Mouse (Mus musculus) left cerebral cortex, postnatal 36 days (tissue): ENCODE measurements around the gene Gm21988. TPM values are rescaled to one million over a fixed set of nuclear protein-coding genes. Genes with fewer than 3 reads are reported as not detected.

Experiments
- DNase-seq, 2 experiments: peaks; one replicate each; pipeline ENCODE4 v3.0.0; 2021 to 2022; ENCODE audit warnings: low spot score in 2 of 2, mixed read lengths in 1 of 2
- intact Hi-C: fragments of 180-260 bp; cut with DNase I; formaldehyde crosslinking; loops from one replicate; pipeline ENCODE4 v1.15.1; 2025
- microRNA-seq: library from miRNA; unstranded; fragments of <30 nt; microRNA quantifications from one replicate; pipeline ENCODE4 v1.2.0, GENCODE M21; 2022
- total RNA-seq, 2 experiments: library from RNA; stranded (reverse); gene quantifications; 2 replicates each; pipeline ENCODE4 v1.2.3; 2021

Gene Gm21988
- total RNA-seq, 2 experiments from 2014 or later = 5.3 to 6.4 TPM

- DNase-seq = no peak
- intact Hi-C loops = loop anchor here (2.0 kb wide), 1 partner anchor 125 kb away; no protein-coding TSS in a partner anchor
These were observed 39.5 kb downstream of the Gm21988 start for GRCm38 (mm10) chr11:70200036-70200608.

DNA sequence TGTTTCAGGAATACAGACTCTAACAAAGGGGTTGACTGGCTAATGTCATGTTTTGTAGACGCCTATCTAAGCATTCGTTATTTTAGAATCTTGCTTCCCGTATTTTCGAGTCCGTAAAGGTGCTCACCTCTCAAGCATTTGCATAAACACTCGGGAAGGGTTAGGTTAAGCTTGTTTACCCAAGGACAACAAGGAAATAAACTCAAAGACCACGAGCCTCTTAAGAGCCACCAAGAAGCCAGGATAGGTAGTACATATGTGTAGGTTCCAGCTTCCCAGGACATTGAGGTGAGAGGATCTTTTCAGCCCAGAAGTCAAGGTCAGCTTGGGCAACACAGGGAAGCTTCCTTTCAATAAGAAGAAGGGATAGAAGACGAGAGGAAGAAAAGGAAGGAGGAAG, 40.5 kb downstream of the Gm21988 start:
- DNase-seq = no peak
- intact Hi-C loops = no loop called here

- no peak for DNase-seq
- intact Hi-C loops = no loop called here
These were observed 41.3 kb downstream of the Gm21988 start for GRCm38 (mm10) chr11:70198332-70198731.

GRCm38 (mm10) chr11:70193354-70194285, 46.0 kb downstream of the Gm21988 start:
- DNase-seq = no peak

DNA sequence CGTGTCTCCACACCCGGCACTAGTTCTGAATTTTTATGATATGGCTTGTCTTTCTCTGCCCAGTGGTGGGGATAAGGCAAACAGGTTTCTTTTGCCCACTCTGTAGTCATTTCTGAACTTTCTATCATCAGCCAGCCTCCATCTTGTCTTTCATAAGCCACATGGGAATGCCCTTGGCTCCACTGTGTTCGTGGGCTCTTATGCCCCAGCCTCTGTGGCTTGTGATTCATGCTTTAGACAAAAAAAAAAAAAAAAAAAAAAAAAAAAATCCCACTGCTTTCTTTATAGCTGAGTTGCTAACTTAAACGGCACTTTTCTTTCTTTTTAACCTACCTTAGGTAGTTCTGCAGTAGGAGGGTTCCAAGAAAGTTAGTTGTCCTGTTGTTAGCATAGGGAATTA, 47.5 kb downstream of the Gm21988 start:
- intact Hi-C loops = no loop called here
- DNase-seq = no peak

More at GRCm38 (mm10) chr11:70193354-70194285, 46.0 kb downstream of the Gm21988 start:
- intact Hi-C loops = no loop called here

- no peak for DNase-seq
- intact Hi-C loops = no loop called here
These were observed 48.4 kb downstream of the Gm21988 start for GRCm38 (mm10) chr11:70191188-70191587.

DNA sequence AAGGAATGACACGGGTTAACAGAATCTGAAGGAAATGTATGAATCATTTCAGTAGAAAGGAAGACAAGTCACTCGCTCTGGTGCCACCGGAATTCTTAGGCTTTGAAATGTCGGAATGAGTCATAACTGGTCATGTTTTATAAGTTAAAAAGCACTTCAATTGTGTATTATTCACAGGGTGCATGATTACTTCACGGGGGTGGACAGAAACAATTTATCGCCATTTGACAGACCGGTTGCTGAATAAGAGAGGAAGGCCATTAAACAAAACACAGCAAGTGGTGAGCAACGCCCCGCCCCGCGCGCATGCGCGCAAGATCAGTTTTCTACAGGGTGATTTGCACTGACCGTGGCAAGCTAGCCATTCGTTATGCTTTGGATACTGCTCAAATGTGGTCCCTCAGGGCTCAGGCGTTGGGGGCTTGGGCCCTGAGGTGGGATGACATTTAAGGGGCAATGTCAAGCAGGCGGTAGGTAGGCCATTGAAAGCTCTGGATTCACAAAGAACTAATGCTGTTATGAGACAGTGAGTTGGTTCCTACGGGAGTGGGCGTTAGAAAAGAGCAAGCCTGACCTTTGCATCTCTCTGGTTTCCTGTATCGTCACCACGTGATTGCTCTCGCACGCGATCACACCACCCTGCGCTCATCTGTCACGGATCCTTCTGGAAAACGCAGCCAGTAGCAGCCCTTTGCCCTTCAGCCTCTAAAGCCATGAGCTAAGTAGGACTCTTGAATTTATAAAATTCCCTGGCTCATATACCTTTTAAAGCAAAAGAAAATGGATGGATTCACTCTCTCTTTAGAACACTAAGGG, 50.1 kb downstream of the Gm21988 start:
- intact Hi-C loops = no loop called here
- DNase-seq = no peak

Small RNA genes within 50 kb of the gene (microRNA-seq; reads per million reads assigned to microRNA genes)
- gene Mir195a (1,504 reads per million, percentile 82 among the genes with 10 or more reads in this experiment), gene Mir497 (not detected), gene Mir497b (not detected)

Other genes starting within 250 kb of the Gm21988 start
- 100 to 1,000 TPM; 199 to 219 TPM for gene Gabarap, start 248.7 kb downstream of the Gm21988 start, total RNA-seq
- gene Phf23, start 244.1 kb downstream of the Gm21988 start, total RNA-seq = 10 to 100 TPM; 41.3 to 46.1 TPM
- gene Dvl2, start 239.2 kb downstream of the Gm21988 start, total RNA-seq = 10 to 100 TPM; 25.4 to 36.0 TPM
- gene Acadvl, start 224.4 kb downstream of the Gm21988 start, total RNA-seq = 10 to 100 TPM; 54.3 to 58.5 TPM
- gene Dlg4, start 222.9 kb downstream of the Gm21988 start, total RNA-seq = 100 to 1,000 TPM; 867 to 894 TPM
- gene Asgr1, start 185.7 kb downstream of the Gm21988 start, total RNA-seq = 1 to 10 TPM in 1 of 2 experiments, under 1 TPM in 1; 0.99 to 1.1 TPM
- gene Asgr2, start 147.2 kb downstream of the Gm21988 start, total RNA-seq = not detected
- gene Mgl2, start 109.5 kb downstream of the Gm21988 start, total RNA-seq = 1 to 10 TPM in 1 of 2 experiments, under 1 TPM in 1; 0.72 to 1.4 TPM
- 1 to 10 TPM; 1.3 to 1.8 TPM for gene Clec10a, start 83.6 kb downstream of the Gm21988 start, total RNA-seq
- 10 to 100 TPM; 30.7 to 38.2 TPM for gene Slc16a11, start 27.1 kb downstream of the Gm21988 start, total RNA-seq
- 1 to 10 TPM; 7.2 to 8.1 TPM for gene Slc16a13, start 18.8 kb downstream of the Gm21988 start, total RNA-seq
- 1 to 10 TPM; 1.7 to 1.8 TPM for gene Bcl6b, start 10.0 kb downstream of the Gm21988 start, total RNA-seq
- 10 to 100 TPM; 46.9 to 50.3 TPM for gene 0610010K14Rik, start 1.9 kb downstream of the Gm21988 start, total RNA-seq
- 100 to 1,000 TPM; 246 to 287 TPM for gene Rnasek, start within 50 bp of the Gm21988 start, total RNA-seq
- under 1 TPM; 0.25 to 0.43 TPM for gene Alox12, start 15.5 kb upstream of the Gm21988 start, total RNA-seq
- gene Alox12e, start 82.8 kb upstream of the Gm21988 start, total RNA-seq = under 1 TPM; 0.17 to 0.54 TPM
- under 1 TPM in 1 of 2 experiments, not detected in 1; 0.39 TPM for gene Alox15, start 112.2 kb upstream of the Gm21988 start, total RNA-seq
- 10 to 100 TPM; 35.5 to 37.0 TPM for gene Pelp1, start 170.2 kb upstream of the Gm21988 start, total RNA-seq
- gene Arrb2, start 192.8 kb upstream of the Gm21988 start, total RNA-seq = 10 to 100 TPM; 55.5 to 76.0 TPM
- gene Med11, start 212.1 kb upstream of the Gm21988 start, total RNA-seq = 10 to 100 TPM; 14.0 to 16.7 TPM
- under 1 TPM; 0.12 to 0.86 TPM for gene Zmynd15, start 219.6 kb upstream of the Gm21988 start, total RNA-seq
- 1 to 10 TPM in 1 of 2 experiments, under 1 TPM in 1; 0.94 to 1.0 TPM for gene Cxcl16, start 220.2 kb upstream of the Gm21988 start, total RNA-seq